Mouse (Mus musculus) hindbrain, postnatal 0 days (tissue): ENCODE results near the gene Ppp1r3d. TPM values are rescaled to one million over a fixed set of nuclear protein-coding genes. Genes with fewer than 3 reads are reported as not detected.

Source experiments
- ATAC-seq: fragments of 200-750 bp; cut with Nextera tagmentation; 2 replicates; pipeline ENCODE4 v1.8.0; 2017; ENCODE audit warnings: mild to moderate bottlenecking, moderate TSS enrichment, moderate library complexity
- DNase-seq: peaks from one replicate; pipeline ENCODE4 v3.0.0-alpha.2; 2015; ENCODE audit warnings: low spot score
- H3K27ac ChIP-seq: fragments of 300-500 bp; sonication (generic); 2 replicates; pipeline ENCODE4 v1.5.1; 2014; ENCODE audit warnings: mild to moderate bottlenecking
- H3K27me3 ChIP-seq: fragments of 300-500 bp; sonication (generic); 2 replicates; pipeline ENCODE4 v1.6.1; 2014; ENCODE audit warnings: low read length, mixed read lengths; ENCODE audit not compliant: insufficient read depth
- H3K36me3 ChIP-seq: fragments of 300-500 bp; sonication (generic); 2 replicates; pipeline ENCODE4 v1.6.1; 2014; ENCODE audit warnings: low read length, mixed read lengths; ENCODE audit not compliant: insufficient read depth
- H3K4me1 ChIP-seq: fragments of 300-500 bp; sonication (generic); 2 replicates; pipeline ENCODE4 v1.6.1; 2014; ENCODE audit warnings: antibody characterized with exemption, low read length, mixed read lengths; ENCODE audit not compliant: insufficient read depth
- H3K4me2 ChIP-seq: fragments of 300-500 bp; sonication (generic); 2 replicates; pipeline ENCODE4 v1.6.1; 2014; ENCODE audit warnings: low read depth, mild to moderate bottlenecking, low read length, moderate library complexity, mixed read lengths
- H3K4me3 ChIP-seq: fragments of 300-500 bp; sonication (generic); 2 replicates; pipeline ENCODE4 v1.5.1; 2014; ENCODE audit warnings: low read length
- H3K9ac ChIP-seq: fragments of 300-500 bp; sonication (generic); replicated peaks from 2 replicates; pipeline ENCODE4 v1.6.1; 2014; ENCODE audit warnings: mild to moderate bottlenecking, low read length, moderate library complexity, mixed read lengths
- H3K9me3 ChIP-seq: fragments of 300-500 bp; sonication (generic); 2 replicates; pipeline ENCODE4 v1.6.1; 2016; ENCODE audit warnings: low read length, mixed read lengths
- CTCF ChIP-seq: IDR thresholded peaks from 2 replicates; pipeline ENCODE4 v1.5.1; 2016; ENCODE audit warnings: antibody characterized with exemption, control low read depth, low read depth
- WGBS: fragments of 180-500 bp; shearing (Covaris S2); extraction: QIAGEN DNeasy Blood & Tissue Kit; methylation state at CpG from one replicate; pipeline ENCODE4 v1.1.7; 2014; 5-methylcytosine and 5-hydroxymethylcytosine counted together
- polyA plus RNA-seq: library from polyadenylated mRNA; unstranded; fragments of >200 nt; fragmentation: Nextera tagmentation; extraction: Ambion mirVana; gene quantifications from 2 replicates; pipeline ENCODE4 v1.2.1, GENCODE M21; 2015
- total RNA-seq: library from RNA; depleted of rRNA; stranded (reverse); fragments of >200 nt; gene quantifications from 2 replicates; pipeline ENCODE4 v1.2.3, GENCODE M21; 2014

The Ppp1r3d gene
- total and polyA plus RNA-seq, 2 experiments from 2014 or later = 6.6 to 17.0 TPM

GRCm38 (mm10) chr2:178449386-178449785 is 35.1 kb upstream of the Ppp1r3d start:
- no peak for TF ChIP-seq CTCF
- Histone ChIP-seq H3K27me3 (no peaks in the 10 kb centered on the region), H3K4me3 (no peak overlapping the region), H3K27ac (no peak overlapping the region), H3K9me3 (no peaks in the 10 kb centered on the region), H3K9ac (no peak overlapping the region), H3K4me1 (no peaks in the 10 kb centered on the region), H3K4me2 (no peak overlapping the region), H3K36me3 (no peaks in the 10 kb centered on the region)
- ATAC-seq = no peak
- WGBS = 72% methylated on average over 4 of the region's 4 CpGs
- DNase-seq = no peak

- no peaks in the 10 kb centered on the region for H3K4me1 ChIP-seq
- no peak overlapping the region for H3K4me2 ChIP-seq
- H3K27me3 ChIP-seq = no peaks in the 10 kb centered on the region
- WGBS = 52% methylated on average over 9 of the region's 9 CpGs
- DNase-seq = no peak
- H3K9me3 ChIP-seq = no peaks in the 10 kb centered on the region
- H3K27ac ChIP-seq = no peak overlapping the region
- no peak overlapping the region for H3K4me3 ChIP-seq
- H3K36me3 ChIP-seq = no peaks in the 10 kb centered on the region
- TF ChIP-seq CTCF = no peak
- ATAC-seq = no peak
- H3K9ac ChIP-seq = no peak overlapping the region
Measured at GRCm38 (mm10) chr2:178437311-178437710, 23.0 kb upstream of the Ppp1r3d start.

GRCm38 (mm10) chr2:178433903-178434302 is 19.6 kb upstream of the Ppp1r3d start:
- WGBS = 91% methylated on average over 2 of the region's 2 CpGs
- Histone ChIP-seq H3K36me3 (no peaks in the 10 kb centered on the region), H3K4me1 (no peaks in the 10 kb centered on the region), H3K27ac (no peak overlapping the region), H3K27me3 (no peaks in the 10 kb centered on the region), H3K4me2 (no peak overlapping the region), H3K9me3 (no peaks in the 10 kb centered on the region), H3K9ac (no peak overlapping the region), H3K4me3 (no peak overlapping the region)
- TF ChIP-seq CTCF = no peak
- DNase-seq (no peak), ATAC-seq (no peak)

GRCm38 (mm10) chr2:178433495-178433894 is 19.2 kb upstream of the Ppp1r3d start:
- 76% methylated on average over 2 of the region's 2 CpGs for WGBS
- H3K27me3 ChIP-seq = no peaks in the 10 kb centered on the region
- ATAC-seq (no peak), DNase-seq (no peak)
- H3K4me2 ChIP-seq = no peak overlapping the region
- no peak overlapping the region for H3K4me3 ChIP-seq
- no peak for TF ChIP-seq CTCF
- H3K4me1 ChIP-seq = no peaks in the 10 kb centered on the region
- H3K9me3 ChIP-seq = no peaks in the 10 kb centered on the region
- H3K27ac ChIP-seq = no peak overlapping the region
- H3K36me3 ChIP-seq = no peaks in the 10 kb centered on the region
- H3K9ac ChIP-seq = no peak overlapping the region

GRCm38 (mm10) chr2:178430231-178430630 is 16.0 kb upstream of the Ppp1r3d start, which contains the start of gene Cdh26:
Gene Cdh26, plus strand, starts transcription at chr2:178430531.
- no peak within 1 kb of the TSS for H3K9ac ChIP-seq
- no peaks in the 10 kb centered on the region for H3K4me1 ChIP-seq
- H3K27ac ChIP-seq = no peak within 1 kb of the TSS
- H3K4me3 ChIP-seq = no peak within 1 kb of the TSS
- no peak for TF ChIP-seq CTCF
- 80% methylated on average over 4 of the region's 4 CpGs for WGBS
- H3K36me3 ChIP-seq = no peaks in the 10 kb centered on the region
- no peak for ATAC-seq
- DNase-seq = no peak
- no peaks in the 10 kb centered on the region for H3K27me3 ChIP-seq
- no peak within 1 kb of the TSS for H3K4me2 ChIP-seq
- H3K9me3 ChIP-seq = no peaks in the 10 kb centered on the region

- Histone ChIP-seq H3K4me1 (no peaks in the 10 kb centered on the region), H3K4me2 (no peak overlapping the region), H3K4me3 (no peak overlapping the region), H3K9me3 (no peaks in the 10 kb centered on the region), H3K27me3 (no peaks in the 10 kb centered on the region), H3K36me3 (0 out of 2 replicates have a peak, but pooled peaks cover 3% of the 10 kb centered on the region), H3K27ac (no peak overlapping the region), H3K9ac (no peak overlapping the region)
- WGBS = 77% methylated on average over 6 of the region's 6 CpGs
- TF ChIP-seq CTCF = no peak
- DNase-seq (no peak), ATAC-seq (no peak)
Measured at GRCm38 (mm10) chr2:178429426-178429825, 15.2 kb upstream of the Ppp1r3d start.

GRCm38 (mm10) chr2:178428676-178429075 is 14.4 kb upstream of the Ppp1r3d start:
- TF ChIP-seq CTCF = no peak
- 92% methylated on average over 4 of the region's 4 CpGs for WGBS
- ATAC-seq = no peak
- H3K27ac ChIP-seq = no peak overlapping the region
- no peaks in the 10 kb centered on the region for H3K4me1 ChIP-seq
- 0 out of 2 replicates have a peak, but pooled peaks cover 3% of the 10 kb centered on the region for H3K36me3 ChIP-seq
- no peak overlapping the region for H3K4me3 ChIP-seq
- H3K9ac ChIP-seq = no peak overlapping the region
- no peaks in the 10 kb centered on the region for H3K9me3 ChIP-seq
- DNase-seq = no peak
- H3K4me2 ChIP-seq = no peak overlapping the region
- no peaks in the 10 kb centered on the region for H3K27me3 ChIP-seq
